Mouse (Mus musculus): Measurements from ENCODE around the gene Kif1c. TPM values are rescaled to one million over a fixed set of nuclear protein-coding genes. Genes with fewer than 3 reads are reported as not detected.

The Kif1c gene
- polyA plus RNA-seq, 1 experiment: 87.1 TPM

GRCm38 (mm10) chr11:70674501-70674900, 25.8 kb upstream of the Kif1c start:
- no peak overlapping the region for H3K4me3 ChIP-seq (ENCODE audit: low read depth, low read length)
- H3K36me3 ChIP-seq (ENCODE audit: control insufficient read depth, insufficient read depth, low read length): peaks cover 68% of the 10 kb centered on the region
- H3K27ac ChIP-seq (ENCODE audit: insufficient read depth, low read depth, low read length): no peak overlapping the region
- 77% methylated on average over 11 of the region's 11 CpGs for WGBS
- no peaks in the 10 kb centered on the region for H3K27me3 ChIP-seq (ENCODE audit: control insufficient read depth, insufficient read depth, low read length)
- no peak for TF ChIP-seq CTCF (IDR thresholded peaks at IDR 0.05; ENCODE audit: extremely low read depth, insufficient read length, insufficient replicate concordance, low read depth, low read length)
- no peak for TF ChIP-seq POLR2A (IDR thresholded peaks at IDR 0.05; ENCODE audit: low read depth, low read length)
- peaks cover 3% of the 10 kb centered on the region; the same call in 1 of the 2 replicates for H3K4me1 ChIP-seq (ENCODE audit: control insufficient read depth, insufficient read depth, insufficient read length, low read length)

GRCm38 (mm10) chr11:70678092-70678491, 22.3 kb upstream of the Kif1c start:
- TF ChIP-seq CTCF (IDR thresholded peaks at IDR 0.05; ENCODE audit: extremely low read depth, insufficient read length, insufficient replicate concordance, low read depth, low read length) (no peak), POLR2A (IDR thresholded peaks at IDR 0.05; ENCODE audit: low read depth, low read length) (no peak)
- 81% methylated on average over 9 of the region's 9 CpGs for WGBS
- no peak overlapping the region for H3K4me3 ChIP-seq (ENCODE audit: low read depth, low read length)
- H3K27ac ChIP-seq (ENCODE audit: insufficient read depth, low read depth, low read length): no peak overlapping the region
- peaks cover 83% of the 10 kb centered on the region for H3K36me3 ChIP-seq (ENCODE audit: control insufficient read depth, insufficient read depth, low read length)
- H3K27me3 ChIP-seq (ENCODE audit: control insufficient read depth, insufficient read depth, low read length): no peaks in the 10 kb centered on the region
- H3K4me1 ChIP-seq (ENCODE audit: control insufficient read depth, insufficient read depth, insufficient read length, low read length): peaks cover 3% of the 10 kb centered on the region; the same call in 1 of the 2 replicates

- WGBS: 94% methylated on average over 2 of the region's 2 CpGs
- Histone ChIP-seq H3K36me3 (ENCODE audit: control insufficient read depth, insufficient read depth, low read length) (peaks cover 86% of the 10 kb centered on the region), H3K4me1 (ENCODE audit: control insufficient read depth, insufficient read depth, insufficient read length, low read length) (peaks cover 5% of the 10 kb centered on the region)
These were observed 21.8 kb upstream of the Kif1c start for GRCm38 (mm10) chr11:70678576-70678975.

GRCm38 (mm10) chr11:70679361-70679760, 21.0 kb upstream of the Kif1c start:
- Histone ChIP-seq H3K27me3 (ENCODE audit: control insufficient read depth, insufficient read depth, low read length) (no peaks in the 10 kb centered on the region), H3K4me1 (ENCODE audit: control insufficient read depth, insufficient read depth, insufficient read length, low read length) (peaks cover 12% of the 10 kb centered on the region), H3K4me3 (ENCODE audit: low read depth, low read length) (no peak overlapping the region), H3K36me3 (ENCODE audit: control insufficient read depth, insufficient read depth, low read length) (peaks cover 84% of the 10 kb centered on the region), H3K27ac (ENCODE audit: insufficient read depth, low read depth, low read length) (no peak overlapping the region; the same call in 1 of the 2 replicates)
- no peak for TF ChIP-seq POLR2A (IDR thresholded peaks at IDR 0.05; ENCODE audit: low read depth, low read length)
- 92% methylated on average over 8 of the region's 8 CpGs for WGBS

More at GRCm38 (mm10) chr11:70678576-70678975, 21.8 kb upstream of the Kif1c start:
- no peak for TF ChIP-seq POLR2A (IDR thresholded peaks at IDR 0.05; ENCODE audit: low read depth, low read length)
- no peak for TF ChIP-seq CTCF (IDR thresholded peaks at IDR 0.05; ENCODE audit: extremely low read depth, insufficient read length, insufficient replicate concordance, low read depth, low read length)
- Histone ChIP-seq H3K27me3 (ENCODE audit: control insufficient read depth, insufficient read depth, low read length) (no peaks in the 10 kb centered on the region), H3K27ac (ENCODE audit: insufficient read depth, low read depth, low read length) (no peak overlapping the region), H3K4me3 (ENCODE audit: low read depth, low read length) (no peak overlapping the region)

- 85% methylated on average over 8 of the region's 8 CpGs for WGBS
- Histone ChIP-seq H3K4me3 (ENCODE audit: low read depth, low read length) (no peak overlapping the region), H3K4me1 (ENCODE audit: control insufficient read depth, insufficient read depth, insufficient read length, low read length) (peaks cover 14% of the 10 kb centered on the region), H3K27me3 (ENCODE audit: control insufficient read depth, insufficient read depth, low read length) (no peaks in the 10 kb centered on the region), H3K36me3 (ENCODE audit: control insufficient read depth, insufficient read depth, low read length) (peaks cover 82% of the 10 kb centered on the region), H3K27ac (ENCODE audit: insufficient read depth, low read depth, low read length) (no peak overlapping the region)
- no peak for TF ChIP-seq POLR2A (IDR thresholded peaks at IDR 0.05; ENCODE audit: low read depth, low read length)
These were observed 20.5 kb upstream of the Kif1c start for GRCm38 (mm10) chr11:70679894-70680293.

GRCm38 (mm10) chr11:70681170-70681569, 19.2 kb upstream of the Kif1c start:
- Histone ChIP-seq H3K27me3 (ENCODE audit: control insufficient read depth, insufficient read depth, low read length) (no peaks in the 10 kb centered on the region), H3K4me3 (ENCODE audit: low read depth, low read length) (no peak overlapping the region), H3K36me3 (ENCODE audit: control insufficient read depth, insufficient read depth, low read length) (peaks cover 78% of the 10 kb centered on the region), H3K27ac (ENCODE audit: insufficient read depth, low read depth, low read length) (no peak overlapping the region), H3K4me1 (ENCODE audit: control insufficient read depth, insufficient read depth, insufficient read length, low read length) (peaks cover 22% of the 10 kb centered on the region)
- 85% methylated on average over 12 of the region's 12 CpGs for WGBS
- TF ChIP-seq CTCF (IDR thresholded peaks at IDR 0.05; ENCODE audit: extremely low read depth, insufficient read length, insufficient replicate concordance, low read depth, low read length) (no peak), POLR2A (IDR thresholded peaks at IDR 0.05; ENCODE audit: low read depth, low read length) (no peak)

GRCm38 (mm10) chr11:70681897-70682581, 18.3 kb upstream of the Kif1c start:
- Histone ChIP-seq H3K4me3 (ENCODE audit: low read depth, low read length) (no peak overlapping the region), H3K4me1 (ENCODE audit: control insufficient read depth, insufficient read depth, insufficient read length, low read length) (peaks cover 27% of the 10 kb centered on the region), H3K27me3 (ENCODE audit: control insufficient read depth, insufficient read depth, low read length) (no peaks in the 10 kb centered on the region), H3K27ac (ENCODE audit: insufficient read depth, low read depth, low read length) (no peak overlapping the region), H3K36me3 (ENCODE audit: control insufficient read depth, insufficient read depth, low read length) (peaks cover 70% of the 10 kb centered on the region)
- 70% methylated on average over 11 of the region's 11 CpGs for whole genome bisulfite sequencing
- TF ChIP-seq POLR2A (IDR thresholded peaks at IDR 0.05; ENCODE audit: low read depth, low read length): no peak
- TF ChIP-seq CTCF (IDR thresholded peaks at IDR 0.05; ENCODE audit: extremely low read depth, insufficient read length, insufficient replicate concordance, low read depth, low read length): no peak; the same call in 1 of the 2 replicates

All from small intestine, adult 2 months (tissue).